Mouse (Mus musculus) embryonic facial prominence, embryonic 10.5 days (tissue): Measurements from ENCODE around the gene Hddc3. TPM values are rescaled to one million over a fixed set of nuclear protein-coding genes. Genes with fewer than 3 reads are reported as not detected.
"Not testable (repeated sequence)": the region's sequence is repeated elsewhere in the genome, so short reads cannot be mapped to it uniquely, and the experiment has no call there.

Experiments
- DNase-seq: peaks from one replicate; pipeline ENCODE4 v3.0.0-alpha.2; 2017; ENCODE audit warnings: low spot score
- H3K27ac ChIP-seq: fragments of 300-500 bp; sonication (generic); replicated peaks from 2 replicates; pipeline ENCODE4 v1.5.1; 2016; ENCODE audit warnings: mild to moderate bottlenecking
- H3K27me3 ChIP-seq: fragments of 300-500 bp; sonication (generic); replicated peaks from 2 replicates; pipeline ENCODE4 v1.6.1; 2016; ENCODE audit warnings: low read depth, mild to moderate bottlenecking; ENCODE audit not compliant: poor library complexity, severe bottlenecking
- H3K36me3 ChIP-seq: fragments of 300-500 bp; sonication (generic); replicated peaks from 2 replicates; pipeline ENCODE4 v1.6.1; 2016; ENCODE audit warnings: mild to moderate bottlenecking, moderate library complexity
- H3K4me1 ChIP-seq: fragments of 300-500 bp; sonication (generic); 2 replicates; pipeline ENCODE4 v1.6.1; 2016
- H3K4me3 ChIP-seq: fragments of 300-500 bp; sonication (generic); 2 replicates; pipeline ENCODE4 v1.5.1; 2016; ENCODE audit warnings: mild to moderate bottlenecking, moderate library complexity
- H3K9me3 ChIP-seq: fragments of 300-500 bp; sonication (generic); 2 replicates; pipeline ENCODE4 v1.6.1; 2016; ENCODE audit warnings: mild to moderate bottlenecking
- WGBS: fragments of 180-500 bp; shearing (Covaris S2); methylation state at CpG from one replicate; pipeline ENCODE4 v1.1.7; 2016; 5-methylcytosine and 5-hydroxymethylcytosine counted together
- polyA plus RNA-seq: library from polyadenylated mRNA; unstranded; fragments of >200 nt; fragmentation: Nextera tagmentation; extraction: Ambion mirVana; gene quantifications from 2 replicates; pipeline ENCODE4 v1.2.1, GENCODE M21; 2016

Gene Hddc3
- polyA plus RNA-seq, 1 experiment from 2014 or later, result 30.3 TPM

DNA sequence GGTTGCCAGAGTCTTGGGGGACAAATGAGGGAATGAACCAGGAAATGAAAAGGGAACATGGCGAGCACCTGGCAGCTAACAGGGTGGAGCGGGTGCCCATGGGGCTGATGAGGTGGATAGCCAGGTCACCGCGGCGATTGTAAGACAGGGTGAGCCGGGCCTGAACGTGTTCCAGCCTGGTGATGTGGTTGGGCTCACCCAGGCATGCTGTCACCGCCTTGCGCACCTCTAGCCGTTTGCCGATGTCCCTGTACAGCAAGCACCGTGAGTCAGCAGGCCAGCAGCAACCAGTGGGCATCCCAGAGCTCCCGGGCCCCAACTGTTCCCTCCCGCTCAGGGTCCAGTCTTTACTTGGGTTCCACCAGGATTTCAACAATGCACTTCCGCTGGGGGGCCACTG is 49.2 kb downstream of the Hddc3 start:
- Histone ChIP-seq H3K9me3 (no peaks in the 10 kb centered on the region), H3K27me3 (peaks cover 14% of the 10 kb centered on the region), H3K4me1 (peaks cover 19% of the 10 kb centered on the region), H3K36me3 (peaks cover 75% of the 10 kb centered on the region), H3K27ac (no peak overlapping the region), H3K4me3 (no peak overlapping the region)
- WGBS, result 94% methylated on average over 15 of the region's 15 CpGs
- DNase-seq, result no peak

DNA sequence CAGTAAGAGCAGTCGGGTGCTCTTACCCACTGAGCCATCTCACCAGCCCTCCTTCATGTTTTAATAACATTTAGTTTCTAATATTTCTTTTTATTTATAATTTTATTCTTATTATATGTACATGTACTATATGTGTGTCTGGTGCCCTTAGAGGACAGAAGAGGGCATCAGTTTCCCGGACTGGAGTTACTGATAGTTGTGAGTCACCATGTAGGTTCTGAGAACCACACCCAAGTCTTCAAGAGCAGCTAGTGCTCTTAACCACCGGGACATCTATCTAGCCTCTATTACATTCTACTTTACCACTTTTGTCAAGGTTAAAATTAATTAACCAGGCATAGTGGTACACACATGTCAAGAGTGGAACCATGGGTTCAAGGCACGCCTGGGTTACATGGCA is 51.7 kb downstream of the Hddc3 start:
- no peak for DNase-seq
- no peak overlapping the region for H3K4me3 ChIP-seq
- no peaks in the 10 kb centered on the region for H3K9me3 ChIP-seq
- H3K4me1 ChIP-seq, result peaks cover 13% of the 10 kb centered on the region
- no peaks in the 10 kb centered on the region for H3K27me3 ChIP-seq
- H3K36me3 ChIP-seq, result peaks cover 83% of the 10 kb centered on the region
- no peak overlapping the region for H3K27ac ChIP-seq
- 92% methylated on average over 4 of the region's 4 CpGs for WGBS

DNA sequence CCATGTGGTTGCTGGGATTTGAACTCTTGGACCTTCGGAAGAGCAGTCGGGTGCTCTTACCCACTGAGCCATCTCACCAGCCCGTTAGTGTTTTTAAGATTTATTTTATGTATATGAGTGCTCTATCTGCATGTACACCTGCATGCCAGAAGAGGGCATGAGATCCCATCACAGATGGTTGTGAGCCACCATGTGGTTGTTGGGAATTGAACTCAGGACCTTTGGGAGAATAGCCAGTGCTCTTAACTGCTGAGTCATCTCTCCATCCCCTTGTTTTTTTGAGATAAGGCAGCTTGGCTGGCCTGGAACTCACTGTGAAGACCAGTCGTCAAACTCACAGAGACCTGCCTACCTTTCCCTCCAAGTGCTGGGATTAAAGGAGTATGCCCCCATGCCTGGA is 53.5 kb downstream of the Hddc3 start:
- not testable (repeated sequence) for H3K9me3 ChIP-seq, DNase-seq, H3K27ac ChIP-seq, H3K4me3 ChIP-seq, H3K27me3 ChIP-seq
- WGBS, result 90% methylated on average over 4 of the region's 4 CpGs
- peaks cover 29% of the 10 kb centered on the region for H3K4me1 ChIP-seq
- H3K36me3 ChIP-seq, result peaks cover 65% of the 10 kb centered on the region

DNA sequence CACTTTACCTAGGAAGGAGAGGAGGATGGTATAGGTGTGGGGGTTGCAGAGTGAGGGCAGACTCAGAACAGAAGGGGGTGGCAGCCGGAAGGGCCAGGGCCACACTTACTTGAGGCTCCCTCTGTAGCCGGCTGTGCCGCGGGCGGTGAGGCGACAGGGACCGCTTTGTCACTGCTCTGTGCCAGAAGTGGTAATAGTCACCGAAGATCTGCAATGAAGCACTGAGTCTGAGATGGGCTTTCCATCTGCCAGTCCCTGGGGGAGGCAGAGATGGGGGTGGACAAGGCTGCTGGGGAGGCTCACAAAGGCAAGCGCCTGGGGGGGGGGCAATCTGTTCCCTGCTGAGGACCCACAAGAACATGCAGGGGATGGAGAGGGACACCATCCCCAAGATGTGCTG is 55.1 kb downstream of the Hddc3 start:
- 79% methylated on average over 9 of the region's 9 CpGs for WGBS
- H3K36me3 ChIP-seq, result peaks cover 50% of the 10 kb centered on the region
- no peak for DNase-seq

DNA sequence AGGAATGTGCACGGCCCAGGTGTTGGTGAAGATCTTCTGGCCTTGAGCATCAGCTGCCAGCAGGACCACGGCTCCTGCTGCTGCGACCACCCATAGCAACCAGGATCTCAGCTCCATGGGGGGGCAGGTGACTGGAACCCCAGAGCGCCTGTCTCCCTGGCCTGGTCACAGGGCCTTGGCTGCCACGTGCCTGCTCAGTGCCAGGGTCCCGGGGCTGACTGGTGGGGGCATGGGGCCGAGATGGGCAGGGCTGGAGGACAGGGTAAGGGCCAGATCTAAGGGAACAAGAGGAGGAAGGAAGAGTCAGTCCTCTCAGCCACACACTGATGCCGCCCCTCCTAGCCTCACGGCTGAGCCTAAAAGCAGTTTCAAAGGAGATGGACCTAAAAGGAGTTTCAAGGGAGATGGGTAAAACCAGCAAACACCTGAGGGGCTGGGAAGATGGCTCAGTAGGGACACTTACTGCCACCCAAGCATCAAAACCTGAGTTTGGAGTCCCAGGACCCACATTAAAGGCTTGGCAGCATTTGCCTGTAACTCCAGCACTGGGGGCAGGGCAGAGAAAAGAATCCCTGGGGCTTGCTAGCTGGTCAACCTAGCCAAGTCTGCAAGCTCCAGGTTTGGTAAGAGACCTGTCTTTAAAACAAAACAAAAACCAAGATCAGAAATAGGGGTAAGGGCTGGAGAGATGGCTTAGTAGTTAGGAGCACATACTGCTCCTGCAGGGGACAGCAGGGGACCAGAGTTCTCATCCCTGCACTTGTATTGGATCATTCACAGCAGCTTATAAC is 55.9 kb downstream of the Hddc3 start:
- Histone ChIP-seq H3K4me1 (peaks cover 44% of the 10 kb centered on the region), H3K36me3 (peaks cover 41% of the 10 kb centered on the region), H3K27me3 (peaks cover 6% of the 10 kb centered on the region), H3K9me3 (no peaks in the 10 kb centered on the region), H3K27ac (0 out of 2 replicates have a peak overlapping the region, but pooled peaks have one; percentile 30), H3K4me3 (no peak overlapping the region)
- no peak for DNase-seq
- WGBS, result 79% methylated on average over 9 of the region's 9 CpGs

More for the DNA sequence above, 55.1 kb downstream of the Hddc3 start:
- Histone ChIP-seq H3K4me3 (no peak overlapping the region), H3K4me1 (peaks cover 37% of the 10 kb centered on the region), H3K27ac (no peak overlapping the region), H3K9me3 (no peaks in the 10 kb centered on the region), H3K27me3 (no peaks in the 10 kb centered on the region)

DNA sequence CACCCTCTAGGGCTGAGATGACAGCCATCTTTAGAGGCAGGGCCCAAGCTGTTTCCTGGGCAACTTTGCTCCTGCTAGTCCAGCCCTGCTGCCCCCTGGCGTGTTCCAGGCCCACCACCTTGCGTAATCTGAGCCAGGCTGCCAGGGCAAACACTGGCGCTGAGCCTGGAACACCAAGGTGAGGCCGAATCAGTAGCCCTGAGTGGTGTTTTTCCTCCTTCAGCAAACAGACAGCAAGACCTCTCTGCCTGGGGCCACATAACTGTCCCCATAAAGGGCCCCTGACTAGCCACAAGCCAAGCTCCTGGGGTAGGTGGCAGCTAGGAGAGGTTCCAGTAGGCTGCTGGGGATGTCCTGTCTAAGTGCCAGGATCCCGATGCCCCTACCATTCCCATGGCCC is 57.2 kb downstream of the Hddc3 start:
- H3K4me1 ChIP-seq, result peaks cover 49% of the 10 kb centered on the region
- DNase-seq, result no peak
- peaks cover 19% of the 10 kb centered on the region for H3K27me3 ChIP-seq
- H3K9me3 ChIP-seq, result no peaks in the 10 kb centered on the region
- no peak overlapping the region for H3K27ac ChIP-seq
- 0 out of 2 replicates have a peak overlapping the region, but pooled peaks have one; percentile 92 for H3K4me3 ChIP-seq
- peaks cover 32% of the 10 kb centered on the region for H3K36me3 ChIP-seq
- WGBS, result 49% methylated on average over 5 of the region's 5 CpGs

Other genes with a start within 250 kb of the Hddc3 start
- 522 and 534 TPM in 2 replicates for gene Idh2, start 227.7 kb upstream of the Hddc3 start, polyA plus RNA-seq
- gene Sema4b, start 156.3 kb upstream of the Hddc3 start, polyA plus RNA-seq, result 11.4 and 11.9 TPM in 2 replicates
- 67.4 and 70.8 TPM in 2 replicates for gene Cib1, start 110.3 kb upstream of the Hddc3 start, polyA plus RNA-seq
- 6.6 and 6.7 TPM in 2 replicates for gene Gdpgp1, start 110.2 kb upstream of the Hddc3 start, polyA plus RNA-seq
- 0.57 and 0.89 TPM in 2 replicates for gene Ttll13, start 96.7 kb upstream of the Hddc3 start, polyA plus RNA-seq
- 42.7 and 43.2 TPM in 2 replicates for gene Ngrn, start 81.9 kb upstream of the Hddc3 start, polyA plus RNA-seq
- 17.3 and 18.0 TPM in 2 replicates for gene Vps33b, start 73.5 kb upstream of the Hddc3 start, polyA plus RNA-seq
- 196 and 199 TPM in 2 replicates for gene Prc1, start 48.7 kb upstream of the Hddc3 start, polyA plus RNA-seq
- 12.0 and 13.2 TPM in 2 replicates for gene Rccd1, start 18.6 kb upstream of the Hddc3 start, polyA plus RNA-seq
- 51.3 and 53.3 TPM in 2 replicates for gene Unc45a, start 2.1 kb upstream of the Hddc3 start, polyA plus RNA-seq
- gene Man2a2, start 28.3 kb downstream of the Hddc3 start, polyA plus RNA-seq, result 20.2 and 21.0 TPM in 2 replicates
- 8.2 and 8.4 TPM in 2 replicates for gene Fes, start 44.8 kb downstream of the Hddc3 start, polyA plus RNA-seq
- gene Furin, start 62.3 kb downstream of the Hddc3 start, polyA plus RNA-seq, result 6.0 and 6.3 TPM in 2 replicates
- 49.6 and 54.6 TPM in 2 replicates for gene Blm, start 192.0 kb downstream of the Hddc3 start, polyA plus RNA-seq